Mouse (Mus musculus): Measurements from ENCODE around the gene Uts2r.

Gene Uts2r

DNA sequence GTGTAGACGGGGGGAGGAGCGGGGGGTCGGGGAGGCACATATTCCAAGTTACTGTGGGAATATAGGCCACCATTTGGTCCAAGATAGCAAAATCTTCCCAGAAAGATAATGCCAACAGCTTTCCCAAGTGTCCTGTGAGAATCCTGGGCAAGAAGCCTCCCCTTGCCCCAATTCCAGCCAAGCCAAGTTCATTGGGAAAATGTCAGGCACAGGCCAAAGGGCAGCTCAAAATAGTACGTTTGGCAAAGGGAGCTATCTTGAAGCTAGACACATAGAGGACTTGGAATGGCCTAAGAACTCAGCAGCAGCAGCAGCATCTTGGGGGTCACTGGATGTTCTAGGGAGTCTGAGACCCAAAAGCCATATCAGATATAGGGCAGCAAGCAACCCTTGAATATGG is 3.7 kb downstream of the Uts2r start:
- no peak for DNase-seq (ENCODE audit: low spot score)

DNA sequence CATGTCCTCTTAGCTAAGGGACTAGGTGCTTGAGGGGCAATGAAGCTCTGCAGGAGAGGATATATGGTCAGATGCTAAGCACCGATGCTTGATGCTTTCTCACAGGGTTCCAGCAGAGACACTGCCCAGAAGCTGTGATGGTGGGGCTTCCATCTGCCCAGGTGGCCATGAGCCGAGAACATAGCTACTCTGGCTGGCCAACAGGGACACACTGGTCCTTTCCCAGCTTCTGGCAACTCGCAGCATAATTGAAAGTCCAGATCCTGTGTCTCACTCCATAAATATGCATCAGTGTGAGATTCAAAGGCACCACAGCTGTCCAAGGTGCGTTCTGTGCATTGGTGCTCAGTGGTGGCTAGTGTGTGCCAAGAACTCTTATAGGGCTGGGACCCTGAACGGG is 13.1 kb downstream of the Uts2r start:
- no peak for DNase-seq (ENCODE audit: low spot score)

- DNase-seq (ENCODE audit: low spot score) = no peak
Measured at GRCm38 (mm10) chr11:121174234-121174633, 14.2 kb downstream of the Uts2r start.

DNA sequence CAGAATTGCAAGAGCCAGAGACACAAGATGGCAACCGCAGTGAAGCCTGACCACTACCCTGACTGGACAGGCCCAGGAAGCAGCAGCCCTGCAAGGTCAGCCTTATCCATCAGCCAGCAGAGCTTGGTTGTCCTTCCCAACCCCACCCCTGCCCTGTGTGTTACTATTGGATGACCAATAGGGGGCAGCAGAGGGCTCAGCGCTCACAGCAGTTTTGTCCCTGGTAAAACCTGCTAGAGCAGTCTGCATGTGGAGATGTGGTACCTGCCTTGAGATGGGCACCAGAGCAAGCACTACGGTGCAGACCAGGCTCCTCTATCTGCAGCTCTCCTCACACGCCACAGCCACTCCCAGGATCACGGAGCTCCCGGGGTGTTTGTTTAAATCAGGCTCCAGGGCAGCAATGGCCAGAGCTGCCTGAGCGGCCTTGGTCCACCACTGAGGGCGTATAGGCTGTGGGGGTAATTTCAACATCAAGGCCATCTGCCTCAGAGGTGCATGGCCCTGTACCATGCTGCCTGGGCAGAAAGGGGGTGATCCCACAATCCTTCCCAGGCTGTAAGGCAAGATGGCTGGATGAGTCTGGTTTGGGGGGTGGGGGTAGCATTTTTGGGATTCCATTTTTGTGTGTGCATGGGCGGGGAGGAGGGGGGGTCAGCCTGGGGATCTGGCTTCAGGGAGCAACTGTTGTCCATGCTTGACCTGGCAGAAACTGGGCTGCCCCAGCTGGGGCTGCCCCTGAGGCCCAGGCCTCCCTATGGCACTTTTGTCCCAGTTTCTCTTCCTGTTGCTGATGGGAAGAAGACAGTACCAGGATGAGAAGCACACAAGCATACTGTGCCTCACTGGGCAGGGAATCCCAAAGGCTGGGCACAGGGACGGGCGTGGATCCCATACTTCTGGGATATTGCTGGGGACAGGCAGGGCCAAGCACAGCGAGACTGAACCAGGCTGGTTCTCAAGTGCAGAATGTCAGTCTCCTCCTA is 16.5 kb downstream of the Uts2r start:
- no peak for DNase-seq (ENCODE audit: low spot score)

GRCm38 (mm10) chr11:121189681-121190080 is 29.6 kb downstream of the Uts2r start:
- DNase-seq (ENCODE audit: low spot score) = no peak

- DNase-seq (ENCODE audit: low spot score) = no peak
Measured at GRCm38 (mm10) chr11:121192742-121193141, 32.7 kb downstream of the Uts2r start.

- DNase-seq (ENCODE audit: low spot score) = no peak
Measured at GRCm38 (mm10) chr11:121193415-121193814, 33.3 kb downstream of the Uts2r start.

DNA sequence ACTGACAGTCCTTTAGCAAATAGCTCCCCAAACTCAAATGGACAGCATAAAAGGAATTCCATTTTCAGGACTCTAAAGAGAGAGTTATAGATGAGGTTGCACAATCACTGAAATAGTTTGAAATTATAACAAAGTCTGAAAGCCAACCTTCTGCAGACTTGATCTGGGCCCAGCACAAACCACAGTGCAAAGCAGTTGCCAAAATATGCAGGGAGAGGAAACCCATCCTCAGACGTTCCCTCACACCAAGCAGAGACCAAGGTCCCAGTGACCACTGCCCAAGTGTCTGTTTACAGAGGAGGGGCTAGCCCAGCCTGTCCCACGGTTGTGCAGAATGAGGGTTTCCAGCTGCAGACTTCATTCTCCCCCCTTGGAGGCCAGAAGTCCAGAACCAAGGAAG is 38.6 kb downstream of the Uts2r start:
- no peak for DNase-seq (ENCODE audit: low spot score)

- no peak for DNase-seq (ENCODE audit: low spot score)
Measured at GRCm38 (mm10) chr11:121199851-121200250, 39.8 kb downstream of the Uts2r start.

DNA sequence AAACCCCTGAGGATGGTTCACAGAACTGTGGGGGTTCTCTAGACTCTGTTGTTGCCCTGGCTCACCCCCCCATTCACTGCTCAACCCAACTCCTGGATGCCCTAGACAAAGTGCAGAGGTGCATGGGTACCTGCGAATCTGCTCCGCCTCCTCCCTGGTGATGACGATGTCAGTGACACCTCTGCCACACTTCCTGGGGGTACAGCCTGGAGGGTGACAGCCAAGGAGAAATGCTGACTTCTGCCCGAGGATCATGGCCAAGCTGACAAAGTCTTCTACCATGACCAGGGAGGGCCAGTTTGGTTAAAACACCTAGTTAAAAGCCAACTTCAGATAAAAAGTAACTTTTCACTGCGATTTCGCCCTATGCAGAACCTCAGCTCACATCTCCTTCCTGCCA is 40.7 kb downstream of the Uts2r start:
- DNase-seq (ENCODE audit: low spot score) = no peak

GRCm38 (mm10) chr11:121201436-121202198 is 41.5 kb downstream of the Uts2r start:
- DNase-seq (ENCODE audit: low spot score) = no peak

- no peak for DNase-seq (ENCODE audit: low spot score)
Measured at GRCm38 (mm10) chr11:121203859-121204160, 43.7 kb downstream of the Uts2r start.

GRCm38 (mm10) chr11:121204161-121205006 is 44.3 kb downstream of the Uts2r start, which contains the start of the genes Hexdc and Ogfod3:
Gene Hexdc, plus strand, starts transcription at chr11:121204433.
Gene Ogfod3, minus strand, starts transcription at chr11:121204711.
- DNase-seq (ENCODE audit: low spot score) = peak; percentile 85

All from urinary bladder, postnatal 10 days (tissue).